Mouse (Mus musculus): ENCODE measurements at regions not wholly inside any gene's neighbourhood (a gene's known extent, or its start where the extent isn't known, plus 50 kb on each side); places are given as distances from the start of the nearest gene placed in this dataset.

DNA sequence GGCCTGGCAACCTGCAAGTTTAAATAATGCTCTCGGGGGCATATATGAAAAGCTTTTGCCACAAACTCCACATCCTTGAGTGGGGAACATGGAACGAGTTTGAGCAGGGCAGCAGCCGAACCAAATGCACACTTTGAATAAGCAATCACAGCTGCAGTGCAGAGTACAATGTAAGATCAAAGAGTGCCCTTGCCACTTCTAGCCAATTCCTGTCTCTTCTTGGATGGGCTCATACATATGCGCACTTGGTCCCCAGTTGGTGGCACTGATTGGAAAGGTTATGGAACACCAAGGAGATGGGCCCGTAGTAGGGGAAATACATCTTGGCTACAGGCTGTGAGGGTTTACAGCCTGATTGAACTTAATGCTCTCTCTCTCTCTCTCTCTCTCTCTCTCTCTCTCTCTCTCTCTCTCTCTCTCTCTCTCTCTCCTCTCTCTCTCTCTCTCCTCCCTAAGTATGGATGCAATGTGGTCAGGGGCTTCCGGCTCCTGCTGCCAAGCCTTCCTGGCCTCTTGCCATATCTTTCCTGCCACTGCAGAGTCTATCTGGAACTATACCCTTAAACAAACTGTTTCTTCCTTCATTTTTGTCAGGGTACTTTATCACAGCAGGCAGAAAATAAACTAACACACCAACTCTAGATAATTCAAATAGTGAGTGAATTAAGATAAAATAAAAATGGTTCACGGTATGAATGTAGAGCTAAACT is 88.6 kb upstream of the Mbnl3 start:
- no peak for DNase-seq (ENCODE audit: low read depth, low spot score)

DNA sequence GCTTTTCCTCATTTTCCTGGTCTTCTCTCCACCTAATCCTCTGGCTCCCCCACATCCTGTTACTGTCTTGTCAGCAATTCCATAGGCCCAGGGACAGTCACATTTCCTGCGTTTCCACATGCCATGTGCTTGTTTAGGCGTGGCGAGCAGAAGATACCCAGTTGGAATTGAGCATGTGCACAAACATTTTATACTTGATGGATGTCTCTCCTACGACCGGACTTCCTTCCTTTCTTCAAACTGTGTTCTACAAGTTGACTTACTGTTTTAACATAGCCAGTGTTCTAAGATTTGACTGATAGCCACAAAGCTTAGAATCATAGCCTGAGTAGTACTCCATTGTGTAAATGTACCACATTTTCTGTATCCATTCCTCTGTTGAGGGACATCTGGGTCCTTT is 86.0 kb upstream of the Mbnl3 start:
- DNase-seq (ENCODE audit: low read depth, low spot score), result no peak

DNA sequence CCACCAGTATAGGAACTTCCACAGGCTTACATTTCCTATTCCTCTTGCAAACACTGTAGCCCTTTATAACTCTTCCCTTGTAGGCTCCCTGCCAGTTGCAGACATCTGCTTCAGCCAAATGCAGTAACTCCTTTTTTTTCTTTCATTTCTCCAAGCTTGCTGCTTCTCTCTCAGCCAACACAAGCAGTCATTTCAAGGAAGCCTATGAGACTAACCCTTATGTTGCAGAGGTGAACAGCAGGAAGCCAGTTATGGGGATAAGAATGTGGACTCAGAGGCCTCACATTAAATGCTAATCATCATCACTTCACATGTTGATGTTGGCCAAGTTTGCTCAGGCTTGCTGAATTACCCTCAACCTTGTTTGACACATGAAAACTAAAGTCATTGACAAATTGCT is 71.9 kb upstream of the Mbnl3 start:
- DNase-seq (ENCODE audit: low read depth, low spot score), result peak; percentile 24

DNA sequence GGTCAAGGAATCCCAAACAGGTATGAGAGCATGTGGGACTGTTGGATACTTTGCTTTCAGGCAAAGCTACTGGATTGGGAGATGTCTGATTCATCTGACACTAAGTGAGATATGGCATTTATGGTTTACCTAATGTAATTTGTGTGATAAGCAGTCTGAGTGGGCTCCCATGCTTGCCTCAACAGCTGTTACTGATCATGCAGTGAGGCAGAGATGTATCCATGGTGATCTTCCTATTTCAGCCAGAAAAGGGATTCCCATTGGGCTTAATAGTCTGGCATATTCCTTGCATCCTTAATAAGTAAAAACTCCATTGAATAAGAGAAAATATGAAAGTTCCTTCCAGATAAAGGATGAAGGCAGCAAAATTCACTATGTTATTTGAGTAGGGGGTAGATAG is 58.4 kb upstream of the Mbnl3 start:
- DNase-seq (ENCODE audit: low read depth, low spot score), result no peak
